Mouse (Mus musculus): Measurements from ENCODE around the gene Usp4.
A peak's percentile ranks its signal among the peaks of the same experiment; 100 is the strongest.

Usp4 gene

GRCm38 (mm10) chr9:108409535-108409934, 61.9 kb downstream of the Usp4 start:
- no peak for DNase-seq (ENCODE audit: inconsistent ontology term)

GRCm38 (mm10) chr9:108411381-108411942, 63.8 kb downstream of the Usp4 start:
- DNase-seq (ENCODE audit: inconsistent ontology term): no peak

- DNase-seq (ENCODE audit: inconsistent ontology term): peak; percentile 7
Measured at GRCm38 (mm10) chr9:108412221-108412620, 64.6 kb downstream of the Usp4 start.

- DNase-seq (ENCODE audit: inconsistent ontology term): no peak
Measured at GRCm38 (mm10) chr9:108428384-108428783, 80.7 kb downstream of the Usp4 start, which contains the start of gene Ccdc36. Gene Ccdc36 (minus strand): TSS chr9:108428484.

GRCm38 (mm10) chr9:108431431-108432067, 83.9 kb downstream of the Usp4 start:
- peak; percentile 24 for DNase-seq (ENCODE audit: inconsistent ontology term)

- no peak for DNase-seq (ENCODE audit: inconsistent ontology term)
Measured at GRCm38 (mm10) chr9:108436182-108436581, 88.5 kb downstream of the Usp4 start, which contains the start of gene BC048562. Gene BC048562 (plus strand): TSS chr9:108436482.

- no peak for DNase-seq (ENCODE audit: inconsistent ontology term)
Measured at GRCm38 (mm10) chr9:108439176-108439575, 91.5 kb downstream of the Usp4 start.

GRCm38 (mm10) chr9:108440485-108440884, 92.8 kb downstream of the Usp4 start:
- no peak for DNase-seq (ENCODE audit: inconsistent ontology term)

GRCm38 (mm10) chr9:108441236-108441919, 93.7 kb downstream of the Usp4 start:
- DNase-seq (ENCODE audit: inconsistent ontology term): no peak

All from Muller cell, postnatal 12 days (primary cell).